Mouse (Mus musculus) lung, adult 2 months (tissue): Measurements from ENCODE around the gene Ano4.

ENCODE experiments used
- CTCF ChIP-seq: fragments of 200-500 bp; IDR thresholded peaks from 2 replicates; pipeline ENCODE4 v1.5.1; 2011; ENCODE audit warnings: mild to moderate bottlenecking, low read length, control low read depth; ENCODE audit not compliant: insufficient read depth
- POLR2A ChIP-seq: fragments of 200-500 bp; IDR thresholded peaks from 2 replicates; pipeline ENCODE4 v1.6.1; 2011; ENCODE audit warnings: low read depth, mild to moderate bottlenecking, control low read depth, low read length, borderline replicate concordance; ENCODE audit errors: extremely low read depth

GRCm38 (mm10) chr10:89300346-89300745 lies 44.2 kb downstream of the Ano4 start:
- TF ChIP-seq CTCF = no peak
- TF ChIP-seq POLR2A = no peak
